Mouse (Mus musculus) kidney, adult 2 months (tissue): ENCODE measurements at regions not wholly inside any gene's neighbourhood (a gene's known extent, or its start where the extent isn't known, plus 50 kb on each side); places are given as distances from the start of the nearest gene placed in this dataset.

Source experiments
- CTCF ChIP-seq: fragments of 200-500 bp; conservative IDR thresholded peaks from 2 replicates; pipeline ENCODE4 v1.5.1; 2011; ENCODE audit warnings: low read depth, mild to moderate bottlenecking, control low read depth, low read length, moderate library complexity, mixed read lengths; ENCODE audit not compliant: insufficient read depth, insufficient read length
- POLR2A ChIP-seq: fragments of 200-500 bp; IDR thresholded peaks from one replicate; pipeline ENCODE4 v1.6.1; 2011; ENCODE audit warnings: low read depth, low read length, control low read depth

- TF ChIP-seq CTCF (no peak), POLR2A (no peak)
These were observed 494.1 kb downstream of the Hao1 start for GRCm38 (mm10) chr2:134059916-134060618.
